Mouse (Mus musculus) kidney, postnatal 0 days (tissue): Measurements from ENCODE around the gene Slc35b2. TPM values are rescaled to one million over a fixed set of nuclear protein-coding genes. Genes with fewer than 3 reads are reported as not detected.

Source experiments
- ATAC-seq: fragments of 200-750 bp; cut with Nextera tagmentation; replicated peaks from 2 replicates; pipeline ENCODE4 v1.8.0; 2017; ENCODE audit warnings: low read depth, moderate number of reproducible peaks, moderate TSS enrichment, moderate library complexity; ENCODE audit not compliant: low FRiP score
- DNase-seq: peaks from one replicate; pipeline ENCODE4 v3.0.0-alpha.2; 2016; ENCODE audit warnings: low spot score
- H3K27ac ChIP-seq: fragments of 300-500 bp; sonication (generic); 2 replicates; pipeline ENCODE4 v1.5.1; 2014; ENCODE audit warnings: mild to moderate bottlenecking
- H3K27me3 ChIP-seq: fragments of 300-500 bp; sonication (generic); 2 replicates; pipeline ENCODE4 v1.6.1; 2014; ENCODE audit warnings: low read length, mixed read lengths; ENCODE audit not compliant: insufficient read depth
- H3K36me3 ChIP-seq: fragments of 300-500 bp; sonication (generic); 2 replicates; pipeline ENCODE4 v1.6.1; 2014; ENCODE audit warnings: low read length, mixed read lengths; ENCODE audit not compliant: insufficient read depth
- H3K4me1 ChIP-seq: fragments of 300-500 bp; sonication (generic); replicated peaks from 2 replicates; pipeline ENCODE4 v1.6.1; 2014; ENCODE audit warnings: antibody characterized with exemption, low read length, mixed read lengths; ENCODE audit not compliant: insufficient read depth
- H3K4me2 ChIP-seq: fragments of 300-500 bp; sonication (generic); 2 replicates; pipeline ENCODE4 v1.6.1; 2014; ENCODE audit warnings: mild to moderate bottlenecking, low read length, moderate library complexity, mixed read lengths
- H3K4me3 ChIP-seq: fragments of 300-500 bp; sonication (generic); replicated peaks from 2 replicates; pipeline ENCODE4 v1.5.1; 2014; ENCODE audit warnings: low read depth, low read length
- H3K9ac ChIP-seq: fragments of 300-500 bp; sonication (generic); 2 replicates; pipeline ENCODE4 v1.6.1; 2014; ENCODE audit warnings: low read depth, low read length
- H3K9me3 ChIP-seq: fragments of 300-500 bp; sonication (generic); replicated peaks from 2 replicates; pipeline ENCODE4 v1.6.1; 2016; ENCODE audit warnings: low read length, inconsistent platforms, mixed read lengths
- CTCF ChIP-seq: IDR thresholded peaks from 2 replicates; pipeline ENCODE4 v1.5.1; 2016; ENCODE audit warnings: antibody characterized with exemption, low read depth, mild to moderate bottlenecking, moderate library complexity
- WGBS: fragments of 180-500 bp; shearing (Covaris S2); extraction: QIAGEN DNeasy Blood & Tissue Kit; methylation state at CpG from one replicate; pipeline ENCODE4 v1.1.7; 2014; 5-methylcytosine and 5-hydroxymethylcytosine counted together
- polyA plus RNA-seq: library from polyadenylated mRNA; unstranded; fragments of >200 nt; fragmentation: Nextera tagmentation; extraction: Ambion mirVana; gene quantifications from 2 replicates; pipeline ENCODE4 v1.2.1, GENCODE M21; 2015

Slc35b2 gene
- polyA plus RNA-seq, 1 experiment from 2014 or later, result 131 TPM

- Histone ChIP-seq H3K27ac (peak overlapping the region; percentile 31; the same call in 1 of the 2 replicates), H3K27me3 (no peaks in the 10 kb centered on the region), H3K4me1 (peaks cover 50% of the 10 kb centered on the region), H3K9ac (peak overlapping the region; percentile 67), H3K9me3 (no peaks in the 10 kb centered on the region), H3K36me3 (no peaks in the 10 kb centered on the region), H3K4me3 (peak overlapping the region; percentile 57), H3K4me2 (peak overlapping the region; percentile 98)
- 0 out of 2 replicates have a peak, but pooled peaks have one; percentile 2 for TF ChIP-seq CTCF
- DNase-seq, result peak; percentile 83
- ATAC-seq, result peak; percentile 61
- WGBS, result 1% methylated on average over 55 of the region's 58 CpGs
These were observed 31.4 kb downstream of the Slc35b2 start for GRCm38 (mm10) chr17:45594881-45595735.

GRCm38 (mm10) chr17:45595736-45596390 is 32.2 kb downstream of the Slc35b2 start:
- peak overlapping the region; percentile 3; the same call in 1 of the 2 replicates for H3K27ac ChIP-seq
- ATAC-seq (peak; percentile 27), DNase-seq (no peak)
- H3K4me1 ChIP-seq, result peaks cover 50% of the 10 kb centered on the region
- H3K9ac ChIP-seq, result peak overlapping the region; percentile 67
- WGBS, result 6% methylated on average over 23 of the region's 23 CpGs
- no peaks in the 10 kb centered on the region for H3K36me3 ChIP-seq
- no peaks in the 10 kb centered on the region for H3K27me3 ChIP-seq
- peak overlapping the region; percentile 57 for H3K4me3 ChIP-seq
- H3K9me3 ChIP-seq, result no peaks in the 10 kb centered on the region
- peak overlapping the region; percentile 98 for H3K4me2 ChIP-seq
- TF ChIP-seq CTCF, result no peak

GRCm38 (mm10) chr17:45596631-45597396 is 33.1 kb downstream of the Slc35b2 start:
- peak; percentile 72 for DNase-seq
- WGBS, result 34% methylated on average over 11 of the region's 11 CpGs
- TF ChIP-seq CTCF, result peak; percentile 65
- peak; percentile 23; the same call in 1 of the 2 replicates for ATAC-seq
- no peaks in the 10 kb centered on the region for H3K36me3 ChIP-seq
- peaks cover 44% of the 10 kb centered on the region for H3K4me1 ChIP-seq
- no peak overlapping the region for H3K9ac ChIP-seq
- H3K4me2 ChIP-seq, result no peak overlapping the region
- H3K27ac ChIP-seq, result peak overlapping the region; percentile 25
- no peaks in the 10 kb centered on the region for H3K9me3 ChIP-seq
- H3K27me3 ChIP-seq, result no peaks in the 10 kb centered on the region
- no peak overlapping the region for H3K4me3 ChIP-seq

GRCm38 (mm10) chr17:45597787-45598186 is 34.1 kb downstream of the Slc35b2 start:
- 29% methylated on average over 3 of the region's 3 CpGs for WGBS

GRCm38 (mm10) chr17:45598376-45598775 is 34.7 kb downstream of the Slc35b2 start:
- 87% methylated on average over 2 of the region's 2 CpGs for WGBS
- DNase-seq (no peak), ATAC-seq (no peak)
- Histone ChIP-seq H3K27me3 (no peaks in the 10 kb centered on the region), H3K36me3 (no peaks in the 10 kb centered on the region), H3K9me3 (no peaks in the 10 kb centered on the region), H3K4me3 (no peak overlapping the region), H3K27ac (no peak overlapping the region), H3K4me1 (peaks cover 29% of the 10 kb centered on the region), H3K9ac (no peak overlapping the region), H3K4me2 (no peak overlapping the region)
- TF ChIP-seq CTCF, result no peak

More at GRCm38 (mm10) chr17:45597787-45598186, 34.1 kb downstream of the Slc35b2 start:
- H3K4me3 ChIP-seq, result no peak overlapping the region
- no peak for ATAC-seq
- H3K4me2 ChIP-seq, result no peak overlapping the region
- no peak for TF ChIP-seq CTCF
- H3K4me1 ChIP-seq, result peaks cover 34% of the 10 kb centered on the region
- H3K9me3 ChIP-seq, result no peaks in the 10 kb centered on the region
- no peak overlapping the region for H3K27ac ChIP-seq
- no peaks in the 10 kb centered on the region for H3K27me3 ChIP-seq
- H3K9ac ChIP-seq, result no peak overlapping the region
- DNase-seq, result no peak
- H3K36me3 ChIP-seq, result no peaks in the 10 kb centered on the region

- WGBS, result 41% methylated on average over 3 of the region's 3 CpGs
- H3K9ac ChIP-seq, result peak overlapping the region; percentile 51; the same call in 1 of the 2 replicates
- H3K4me2 ChIP-seq, result peak overlapping the region; percentile 67
- H3K27me3 ChIP-seq, result no peaks in the 10 kb centered on the region
- H3K4me3 ChIP-seq, result peak overlapping the region; percentile 33
- DNase-seq (no peak), ATAC-seq (no peak)
- no peak for TF ChIP-seq CTCF
- no peaks in the 10 kb centered on the region for H3K36me3 ChIP-seq
- H3K27ac ChIP-seq, result no peak overlapping the region
- no peaks in the 10 kb centered on the region for H3K9me3 ChIP-seq
- peaks cover 24% of the 10 kb centered on the region for H3K4me1 ChIP-seq
These were observed 35.2 kb downstream of the Slc35b2 start for GRCm38 (mm10) chr17:45598891-45599290.
